Mouse (Mus musculus): ENCODE data around the gene Slc25a13.

- no peak for TF ChIP-seq CTCF (IDR thresholded peaks at IDR 0.05; ENCODE audit: insufficient read depth, low read depth, low read length)
- no peak for TF ChIP-seq POLR2A (IDR thresholded peaks at IDR 0.05; ENCODE audit: insufficient read depth, low read depth, low read length)
Observed at GRCm38 (mm10) chr6:6207395-6207794, 9.6 kb downstream of the Slc25a13 start.
